Mouse (Mus musculus): ENCODE results near the gene Col4a3bp. TPM values are rescaled to one million over a fixed set of nuclear protein-coding genes. Genes with fewer than 3 reads are reported as not detected.

Gene Col4a3bp
- total and polyA plus RNA-seq, 3 experiments, result 7.0 to 14.8 (median 11.9) TPM

Other genes with a start within 250 kb of the Col4a3bp start
- gene Poc5, start 154.3 kb upstream of the Col4a3bp start, total RNA-seq (2012; rRNA removed), result 17.2 and 18.0 TPM in 2 replicates
- 21.6 and 23.8 TPM in 2 replicates for gene Poc5, start 154.3 kb upstream of the Col4a3bp start, total RNA-seq (2014; rRNA removed)
- 31.0 and 37.5 TPM in 2 replicates for gene Poc5, start 154.3 kb upstream of the Col4a3bp start, polyA plus RNA-seq (2012; ENCODE audit: insufficient read length, low read depth)
- gene Ankdd1b, start 71.4 kb upstream of the Col4a3bp start, total RNA-seq (2012; rRNA removed), result 0.08 and 0.13 TPM in 2 replicates
- gene Ankdd1b, start 71.4 kb upstream of the Col4a3bp start, total RNA-seq (2014; rRNA removed), result not detected in 2 replicates
- gene Ankdd1b, start 71.4 kb upstream of the Col4a3bp start, polyA plus RNA-seq (2012; ENCODE audit: insufficient read length, low read depth), result not detected in 2 replicates
- gene Gm17622, start 51.9 kb upstream of the Col4a3bp start, total RNA-seq (2012; rRNA removed), result not detected in 2 replicates
- gene Gm17622, start 51.9 kb upstream of the Col4a3bp start, total RNA-seq (2014; rRNA removed), result not detected in 2 replicates
- not detected in 2 replicates for gene Gm17622, start 51.9 kb upstream of the Col4a3bp start, polyA plus RNA-seq (2012; ENCODE audit: insufficient read length, low read depth)
- 12.9 and 13.3 TPM in 2 replicates for gene Polk, start within 50 bp of the Col4a3bp start, total RNA-seq (2012; rRNA removed)
- gene Polk, start within 50 bp of the Col4a3bp start, total RNA-seq (2014; rRNA removed), result 10.4 and 12.7 TPM in 2 replicates
- 9.2 and 10.5 TPM in 2 replicates for gene Polk, start within 50 bp of the Col4a3bp start, polyA plus RNA-seq (2012; ENCODE audit: insufficient read length, low read depth)
- 71.6 and 81.1 TPM in 2 replicates for gene Hmgcr, start 128.3 kb downstream of the Col4a3bp start, total RNA-seq (2012; rRNA removed)
- 85.1 and 118 TPM in 2 replicates for gene Hmgcr, start 128.3 kb downstream of the Col4a3bp start, total RNA-seq (2014; rRNA removed)
- gene Hmgcr, start 128.3 kb downstream of the Col4a3bp start, polyA plus RNA-seq (2012; ENCODE audit: insufficient read length, low read depth), result 97.5 and 98.9 TPM in 2 replicates
- gene Ankrd31, start 205.7 kb downstream of the Col4a3bp start, total RNA-seq (2012; rRNA removed), result not detected in 2 replicates
- not detected in 2 replicates for gene Ankrd31, start 205.7 kb downstream of the Col4a3bp start, total RNA-seq (2014; rRNA removed)
- gene Ankrd31, start 205.7 kb downstream of the Col4a3bp start, polyA plus RNA-seq (2012; ENCODE audit: insufficient read length, low read depth), result not detected in 2 replicates

Measured in CH12.LX (cell line).